Mouse (Mus musculus): Measurements from ENCODE around the gene Tmem268. TPM values are rescaled to one million over a fixed set of nuclear protein-coding genes. Genes with fewer than 3 reads are reported as not detected.

The Tmem268 gene
- polyA plus RNA-seq, 1 experiment from 2014 or later: 4.0 TPM

DNA sequence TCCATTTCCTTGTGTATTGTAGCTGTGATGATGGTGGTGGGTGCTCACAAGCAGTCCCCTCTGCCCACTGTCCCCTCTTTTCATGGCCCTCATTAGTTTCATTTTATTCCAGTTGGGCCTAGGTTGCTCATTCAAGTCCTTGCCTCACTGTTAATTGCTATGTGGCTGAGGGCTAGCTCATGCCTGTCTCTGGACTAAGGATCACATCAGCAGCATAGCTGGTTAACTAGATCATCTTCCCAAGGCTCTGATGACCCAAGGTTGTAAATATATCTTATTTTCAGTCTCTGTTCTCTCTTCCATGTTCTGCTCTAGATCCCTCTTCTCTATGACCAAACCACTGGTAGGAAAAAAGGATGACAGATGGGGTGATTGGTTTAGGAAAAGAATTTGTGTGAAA lies 42.7 kb downstream of the Tmem268 start:
- no peaks in the 10 kb centered on the region for H3K27me3 ChIP-seq (ENCODE audit: control insufficient read depth, insufficient read depth, low read length)
- no peak overlapping the region for H3K4me3 ChIP-seq (replicated peaks; ENCODE audit: low read depth, low read length)
- no peak overlapping the region for H3K27ac ChIP-seq (replicated peaks; ENCODE audit: low read depth, low read length)
- ATAC-seq (ENCODE audit: low FRiP score, low TSS enrichment) (no peak), DNase-seq (no peak)
- no peaks in the 10 kb centered on the region for H3K4me1 ChIP-seq (ENCODE audit: control insufficient read depth, insufficient read depth, low read length)
- H3K4me2 ChIP-seq (ENCODE audit: low read length): no peak overlapping the region
- no peaks in the 10 kb centered on the region for H3K36me3 ChIP-seq (ENCODE audit: control insufficient read depth, insufficient read depth, low read length)
- H3K9ac ChIP-seq (replicated peaks; ENCODE audit: low read length): no peak overlapping the region
- no peaks in the 10 kb centered on the region for H3K9me3 ChIP-seq (ENCODE audit: control insufficient read depth, low read length)

DNA sequence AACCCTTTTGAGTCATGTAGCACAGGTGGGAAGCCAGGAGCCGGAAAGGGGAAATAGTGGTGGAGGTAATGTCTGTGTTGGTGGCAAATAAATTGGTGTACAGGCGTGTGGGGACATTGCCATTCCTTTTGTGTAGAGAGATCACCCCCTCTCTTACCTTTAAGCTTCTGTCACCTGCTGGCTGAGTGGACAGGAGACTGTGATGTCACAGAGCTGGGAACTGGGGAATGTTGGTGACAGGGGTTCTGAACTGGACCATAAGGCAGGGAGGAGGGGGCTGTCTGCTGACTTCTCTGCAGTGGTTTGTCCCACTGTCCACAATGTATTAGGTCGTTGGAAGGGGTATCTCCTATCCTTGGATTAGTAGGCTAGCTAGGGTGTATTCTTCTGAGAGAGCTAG lies 46.4 kb downstream of the Tmem268 start, which contains the start of gene Gm11213:
Gene Gm11213 (minus strand): TSS at position 317 of the 400 bp plus-strand sequence.
- Histone ChIP-seq H3K27me3 (ENCODE audit: control insufficient read depth, insufficient read depth, low read length) (no peaks in the 10 kb centered on the region), H3K27ac (replicated peaks; ENCODE audit: low read depth, low read length) (no peak within 1 kb of the TSS), H3K4me3 (replicated peaks; ENCODE audit: low read depth, low read length) (no peak within 1 kb of the TSS), H3K4me2 (ENCODE audit: low read length) (no peak within 1 kb of the TSS), H3K9ac (replicated peaks; ENCODE audit: low read length) (no peak within 1 kb of the TSS), H3K36me3 (ENCODE audit: control insufficient read depth, insufficient read depth, low read length) (no peaks in the 10 kb centered on the region), H3K9me3 (ENCODE audit: control insufficient read depth, low read length) (no peaks in the 10 kb centered on the region), H3K4me1 (ENCODE audit: control insufficient read depth, insufficient read depth, low read length) (no peaks in the 10 kb centered on the region)
- ATAC-seq (ENCODE audit: low FRiP score, low TSS enrichment): no peak
- 83% methylated on average over 3 of the region's 3 CpGs for WGBS
- no peak for DNase-seq

DNA sequence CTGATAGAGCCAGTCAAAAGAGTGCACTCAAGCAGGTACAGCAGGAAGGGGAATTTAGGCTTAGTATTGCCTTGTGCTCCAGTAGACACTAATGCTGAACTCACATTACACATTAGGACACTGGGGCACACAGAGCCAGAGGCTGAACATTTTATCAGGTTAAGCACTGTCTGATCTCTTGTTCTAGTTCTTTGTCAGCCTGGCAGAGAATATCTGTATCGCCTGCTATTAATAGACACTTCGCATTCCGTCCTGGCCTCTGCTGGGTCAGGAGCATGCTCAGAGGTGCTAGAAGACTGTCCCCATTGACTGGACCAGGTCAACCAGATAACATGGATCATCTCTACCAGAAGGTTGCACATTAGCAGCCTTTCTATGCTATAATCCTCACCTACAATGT lies 47.0 kb downstream of the Tmem268 start:
- Histone ChIP-seq H3K27ac (replicated peaks; ENCODE audit: low read depth, low read length) (no peak overlapping the region), H3K36me3 (ENCODE audit: control insufficient read depth, insufficient read depth, low read length) (no peaks in the 10 kb centered on the region), H3K4me3 (replicated peaks; ENCODE audit: low read depth, low read length) (no peak overlapping the region), H3K9ac (replicated peaks; ENCODE audit: low read length) (no peak overlapping the region), H3K4me1 (ENCODE audit: control insufficient read depth, insufficient read depth, low read length) (no peaks in the 10 kb centered on the region), H3K9me3 (ENCODE audit: control insufficient read depth, low read length) (no peaks in the 10 kb centered on the region), H3K27me3 (ENCODE audit: control insufficient read depth, insufficient read depth, low read length) (no peaks in the 10 kb centered on the region), H3K4me2 (ENCODE audit: low read length) (no peak overlapping the region)
- no peak for DNase-seq
- ATAC-seq (ENCODE audit: low FRiP score, low TSS enrichment): no peak
- WGBS: 96% methylated on average over 3 of the region's 3 CpGs

DNA sequence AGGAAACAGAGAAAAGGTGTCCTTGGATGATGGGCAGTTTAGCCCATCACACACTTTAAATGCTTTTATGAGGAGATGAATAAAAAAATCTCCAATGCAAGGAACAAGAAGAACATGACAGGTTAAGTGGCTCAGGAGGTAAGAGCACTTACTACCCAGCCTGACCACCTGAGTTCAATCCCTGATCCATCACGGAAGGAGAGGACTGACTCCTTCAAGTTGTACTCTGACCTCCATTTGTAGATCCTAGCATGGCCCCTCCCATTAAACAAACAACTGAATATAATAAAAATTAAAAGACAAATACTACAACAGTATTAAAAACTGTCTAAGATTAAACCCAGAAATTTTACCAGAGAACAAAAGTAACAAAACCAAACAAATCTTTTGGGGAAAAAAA lies 47.4 kb downstream of the Tmem268 start:
- Histone ChIP-seq H3K9ac (replicated peaks; ENCODE audit: low read length) (no peak overlapping the region), H3K36me3 (ENCODE audit: control insufficient read depth, insufficient read depth, low read length) (no peaks in the 10 kb centered on the region), H3K4me2 (ENCODE audit: low read length) (no peak overlapping the region), H3K9me3 (ENCODE audit: control insufficient read depth, low read length) (no peaks in the 10 kb centered on the region), H3K27ac (replicated peaks; ENCODE audit: low read depth, low read length) (no peak overlapping the region), H3K27me3 (ENCODE audit: control insufficient read depth, insufficient read depth, low read length) (no peaks in the 10 kb centered on the region), H3K4me3 (replicated peaks; ENCODE audit: low read depth, low read length) (no peak overlapping the region), H3K4me1 (ENCODE audit: control insufficient read depth, insufficient read depth, low read length) (no peaks in the 10 kb centered on the region)
- no peak for ATAC-seq (ENCODE audit: low FRiP score, low TSS enrichment)
- DNase-seq: no peak
- 87% methylated on average over 1 of the region's 1 CpGs for WGBS

DNA sequence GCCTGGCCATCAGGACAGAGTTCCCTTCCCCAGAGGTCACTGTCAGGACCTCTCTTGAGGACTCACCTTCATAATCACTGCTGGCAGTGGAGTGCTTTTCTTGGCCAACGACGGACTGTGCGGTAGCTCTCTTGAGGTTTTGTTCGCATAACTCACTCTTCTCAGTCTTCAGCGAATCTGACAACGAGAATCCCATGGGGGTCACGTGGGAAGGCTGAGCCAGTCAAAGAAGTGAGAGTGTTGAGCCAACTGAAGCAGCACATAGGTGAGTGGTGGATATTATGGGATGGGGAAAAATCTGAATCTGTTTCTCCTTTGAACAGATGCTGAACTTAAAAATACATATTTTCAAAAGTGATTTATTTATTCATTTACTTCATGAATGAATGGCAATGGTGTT lies 49.8 kb downstream of the Tmem268 start:
- Histone ChIP-seq H3K27ac (replicated peaks; ENCODE audit: low read depth, low read length) (no peak overlapping the region), H3K4me2 (ENCODE audit: low read length) (no peak overlapping the region), H3K27me3 (ENCODE audit: control insufficient read depth, insufficient read depth, low read length) (no peaks in the 10 kb centered on the region), H3K4me3 (replicated peaks; ENCODE audit: low read depth, low read length) (no peak overlapping the region), H3K9ac (replicated peaks; ENCODE audit: low read length) (no peak overlapping the region), H3K4me1 (ENCODE audit: control insufficient read depth, insufficient read depth, low read length) (no peaks in the 10 kb centered on the region), H3K36me3 (ENCODE audit: control insufficient read depth, insufficient read depth, low read length) (no peaks in the 10 kb centered on the region), H3K9me3 (ENCODE audit: control insufficient read depth, low read length) (no peaks in the 10 kb centered on the region)
- DNase-seq (peak; percentile 18), ATAC-seq (ENCODE audit: low FRiP score, low TSS enrichment) (no peak)
- 72% methylated on average over 7 of the region's 7 CpGs for WGBS

DNA sequence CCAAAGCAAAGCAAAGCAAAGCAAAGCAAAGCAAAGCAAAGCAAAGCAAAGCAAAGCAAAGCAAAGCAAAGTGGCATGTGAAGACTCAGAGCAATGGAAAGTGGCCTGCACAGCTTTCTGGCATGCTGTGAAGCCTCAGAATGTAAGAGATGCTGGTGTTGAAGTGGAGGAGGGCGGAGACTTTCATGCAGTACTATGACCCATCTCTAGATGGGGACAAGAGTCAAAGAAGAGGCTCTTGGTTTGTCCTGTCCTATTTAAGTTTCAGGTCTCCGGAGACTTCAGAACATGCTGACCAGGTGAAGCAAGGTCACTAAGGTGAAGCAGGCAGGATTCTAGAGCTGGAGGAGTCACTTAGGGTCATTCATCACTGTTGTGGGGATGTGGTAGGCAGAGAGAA lies 63.3 kb downstream of the Tmem268 start:
- Histone ChIP-seq H3K9ac (replicated peaks; ENCODE audit: low read length) (no peak overlapping the region), H3K4me3 (replicated peaks; ENCODE audit: low read depth, low read length) (no peak overlapping the region), H3K9me3 (ENCODE audit: control insufficient read depth, low read length) (no peaks in the 10 kb centered on the region), H3K27ac (replicated peaks; ENCODE audit: low read depth, low read length) (no peak overlapping the region), H3K4me1 (ENCODE audit: control insufficient read depth, insufficient read depth, low read length) (no peaks in the 10 kb centered on the region), H3K36me3 (ENCODE audit: control insufficient read depth, insufficient read depth, low read length) (no peaks in the 10 kb centered on the region), H3K27me3 (ENCODE audit: control insufficient read depth, insufficient read depth, low read length) (no peaks in the 10 kb centered on the region), H3K4me2 (ENCODE audit: low read length) (no peak overlapping the region)
- ATAC-seq (ENCODE audit: low FRiP score, low TSS enrichment) (no peak), DNase-seq (no peak)
- 89% methylated on average over 2 of the region's 2 CpGs for WGBS

DNA sequence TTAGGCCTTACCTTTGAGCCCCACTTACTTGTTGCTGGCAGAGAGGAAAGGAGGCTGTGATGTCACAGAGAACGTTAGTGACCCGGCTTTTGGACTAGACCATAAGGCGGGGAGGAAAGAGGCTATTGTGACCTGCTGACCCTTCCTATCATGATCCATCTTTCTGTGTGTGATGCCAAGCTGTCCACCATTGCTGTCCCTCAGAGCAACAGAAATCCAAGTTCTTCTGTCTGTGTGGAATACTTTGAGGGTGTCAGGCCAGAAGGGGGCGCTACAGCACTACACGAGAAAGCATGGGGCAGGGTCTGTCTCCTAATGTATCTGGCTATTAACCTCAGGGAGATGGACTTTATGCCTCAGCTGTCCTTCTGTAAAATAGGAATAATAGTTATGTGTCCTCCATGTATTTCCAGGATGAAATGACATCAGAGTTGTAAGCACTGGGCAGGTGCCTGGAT lies 63.8 kb downstream of the Tmem268 start, which contains the start of gene Tex48:
Gene Tex48 (minus strand): TSS at position 51 of the 458 bp plus-strand sequence.
- WGBS: 58% methylated on average over 5 of the region's 5 CpGs
- DNase-seq: peak; percentile 21

DNA sequence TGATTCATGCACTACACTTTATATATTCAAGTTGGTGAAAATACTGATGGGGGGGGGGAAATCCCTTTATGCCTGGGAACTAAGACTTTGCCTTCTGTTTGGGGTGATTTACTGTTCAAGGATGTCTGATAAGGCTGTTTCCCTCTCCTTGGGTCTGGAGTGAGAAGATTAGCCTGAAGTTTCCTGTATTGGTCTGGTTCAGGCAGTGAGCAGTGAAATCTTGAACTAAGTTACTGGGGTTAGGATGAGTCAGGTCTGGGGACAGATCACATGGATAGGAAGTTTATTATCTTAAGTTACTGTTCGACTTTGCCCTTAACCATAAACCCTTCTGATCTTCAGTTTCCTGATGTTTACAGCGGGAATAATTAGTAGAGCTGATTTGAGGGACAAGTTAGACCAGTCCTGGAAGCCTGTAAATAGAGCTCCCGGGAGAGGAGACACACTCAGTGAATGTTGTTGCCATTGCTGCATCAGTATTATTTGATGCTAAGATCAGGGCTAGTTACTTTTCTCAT lies 67.0 kb downstream of the Tmem268 start:
- no peak overlapping the region for H3K27ac ChIP-seq (replicated peaks; ENCODE audit: low read depth, low read length)
- H3K4me3 ChIP-seq (replicated peaks; ENCODE audit: low read depth, low read length): no peak overlapping the region
- H3K9ac ChIP-seq (replicated peaks; ENCODE audit: low read length): no peak overlapping the region
- DNase-seq (no peak), ATAC-seq (ENCODE audit: low FRiP score, low TSS enrichment) (no peak)
- H3K4me2 ChIP-seq (ENCODE audit: low read length): no peak overlapping the region
- no peaks in the 10 kb centered on the region for H3K4me1 ChIP-seq (ENCODE audit: control insufficient read depth, insufficient read depth, low read length)
- no peaks in the 10 kb centered on the region for H3K9me3 ChIP-seq (ENCODE audit: control insufficient read depth, low read length)
- 79% methylated on average over 3 of the region's 3 CpGs for WGBS
- no peaks in the 10 kb centered on the region for H3K27me3 ChIP-seq (ENCODE audit: control insufficient read depth, insufficient read depth, low read length)
- H3K36me3 ChIP-seq (ENCODE audit: control insufficient read depth, insufficient read depth, low read length): no peaks in the 10 kb centered on the region

More for the DNA sequence above, 63.8 kb downstream of the Tmem268 start, which contains the start of gene Tex48:
- no peak within 1 kb of the TSS for H3K4me2 ChIP-seq (ENCODE audit: low read length)
- H3K4me1 ChIP-seq (ENCODE audit: control insufficient read depth, insufficient read depth, low read length): no peaks in the 10 kb centered on the region
- no peak within 1 kb of the TSS for H3K9ac ChIP-seq (replicated peaks; ENCODE audit: low read length)
- ATAC-seq (ENCODE audit: low FRiP score, low TSS enrichment): no peak
- no peaks in the 10 kb centered on the region for H3K27me3 ChIP-seq (ENCODE audit: control insufficient read depth, insufficient read depth, low read length)
- no peaks in the 10 kb centered on the region for H3K36me3 ChIP-seq (ENCODE audit: control insufficient read depth, insufficient read depth, low read length)
- no peak within 1 kb of the TSS for H3K4me3 ChIP-seq (replicated peaks; ENCODE audit: low read depth, low read length)
- H3K9me3 ChIP-seq (ENCODE audit: control insufficient read depth, low read length): no peaks in the 10 kb centered on the region
- H3K27ac ChIP-seq (replicated peaks; ENCODE audit: low read depth, low read length): no peak within 1 kb of the TSS

DNA sequence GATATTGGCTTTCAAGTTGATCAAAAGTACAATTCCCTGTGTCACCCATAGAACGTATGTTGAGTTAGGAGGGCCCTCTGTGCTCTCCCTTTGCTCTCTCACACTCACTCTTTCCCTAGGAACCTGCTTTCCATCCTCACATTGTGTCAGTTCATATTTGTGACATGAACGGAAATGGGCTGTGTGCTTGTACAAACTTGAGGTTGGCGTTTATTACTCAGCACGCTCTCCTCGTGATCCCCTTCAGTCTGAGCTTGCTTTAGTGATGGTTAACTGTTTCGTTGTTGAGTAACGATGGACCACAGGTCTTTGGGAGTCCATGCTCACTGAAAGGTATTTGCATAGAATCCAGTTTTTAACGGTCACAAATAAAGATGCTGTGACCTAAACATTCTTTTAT lies 68.5 kb downstream of the Tmem268 start:
- DNase-seq (no peak), ATAC-seq (ENCODE audit: low FRiP score, low TSS enrichment) (no peak)
- no peak overlapping the region for H3K27ac ChIP-seq (replicated peaks; ENCODE audit: low read depth, low read length)
- no peaks in the 10 kb centered on the region for H3K9me3 ChIP-seq (ENCODE audit: control insufficient read depth, low read length)
- H3K4me3 ChIP-seq (replicated peaks; ENCODE audit: low read depth, low read length): no peak overlapping the region
- no peak overlapping the region for H3K9ac ChIP-seq (replicated peaks; ENCODE audit: low read length)
- no peaks in the 10 kb centered on the region for H3K4me1 ChIP-seq (ENCODE audit: control insufficient read depth, insufficient read depth, low read length)
- no peak overlapping the region for H3K4me2 ChIP-seq (ENCODE audit: low read length)
- H3K27me3 ChIP-seq (ENCODE audit: control insufficient read depth, insufficient read depth, low read length): no peaks in the 10 kb centered on the region
- no peaks in the 10 kb centered on the region for H3K36me3 ChIP-seq (ENCODE audit: control insufficient read depth, insufficient read depth, low read length)
- 90% methylated on average over 8 of the region's 8 CpGs for WGBS
